Mouse (Mus musculus) liver, postnatal 0 days (tissue): ENCODE measurements around the gene Ndufaf2.

ENCODE experiments used
- CTCF ChIP-seq: sonication (generic); IDR thresholded peaks from 2 replicates; pipeline ENCODE4 v1.5.1; 2016; ENCODE audit warnings: antibody characterized with exemption, low read depth
- EP300 ChIP-seq: IDR thresholded peaks from 2 replicates; pipeline ENCODE4 v1.6.1; 2016; ENCODE audit warnings: antibody characterized with exemption, low read depth, mild to moderate bottlenecking

- TF ChIP-seq CTCF (no peak), EP300 (no peak)
Observed at GRCm38 (mm10) chr13:108135617-108136016, 22.8 kb downstream of the Ndufaf2 start.
